Mouse (Mus musculus) midbrain, embryonic 11.5 days (tissue): ENCODE measurements around the gene Tnk1. TPM values are rescaled to one million over a fixed set of nuclear protein-coding genes. Genes with fewer than 3 reads are reported as not detected.

Experiments
- ATAC-seq: fragments of 200-750 bp; cut with Nextera tagmentation; 2 replicates; pipeline ENCODE4 v1.8.0; 2017; ENCODE audit warnings: moderate TSS enrichment, moderate library complexity; ENCODE audit not compliant: low FRiP score
- DNase-seq: peaks from one replicate; pipeline ENCODE4 v3.0.0; 2015; ENCODE audit warnings: low spot score; ENCODE audit errors: missing footprints
- H3K27ac ChIP-seq: fragments of 300-500 bp; sonication (generic); 2 replicates; pipeline ENCODE4 v1.5.1; 2014; ENCODE audit warnings: low read depth, low read length
- H3K27me3 ChIP-seq: fragments of 300-500 bp; sonication (generic); 2 replicates; pipeline ENCODE4 v1.6.1; 2014; ENCODE audit warnings: mild to moderate bottlenecking, low read length, moderate library complexity, mixed read lengths; ENCODE audit not compliant: control insufficient read depth, insufficient read depth
- H3K36me3 ChIP-seq: fragments of 300-500 bp; sonication (generic); 2 replicates; pipeline ENCODE4 v1.6.1; 2014; ENCODE audit warnings: mild to moderate bottlenecking, low read length, moderate library complexity, mixed read lengths; ENCODE audit not compliant: control insufficient read depth, insufficient read depth
- H3K4me1 ChIP-seq: fragments of 300-500 bp; sonication (generic); 2 replicates; pipeline ENCODE4 v1.6.1; 2014; ENCODE audit warnings: low read length; ENCODE audit not compliant: control insufficient read depth, insufficient read depth
- H3K4me2 ChIP-seq: fragments of 300-500 bp; sonication (generic); 2 replicates; pipeline ENCODE4 v1.6.1; 2014; ENCODE audit warnings: mild to moderate bottlenecking, moderate library complexity
- H3K4me3 ChIP-seq: fragments of 300-500 bp; sonication (generic); 2 replicates; pipeline ENCODE4 v1.5.1; 2014; ENCODE audit warnings: low read depth, low read length
- H3K9ac ChIP-seq: fragments of 300-500 bp; sonication (generic); 2 replicates; pipeline ENCODE4 v1.6.1; 2014; ENCODE audit warnings: low read length
- H3K9me3 ChIP-seq: fragments of 300-500 bp; sonication (generic); 2 replicates; pipeline ENCODE4 v1.6.1; 2016; ENCODE audit warnings: low read length; ENCODE audit not compliant: control insufficient read depth
- WGBS: fragments of 180-500 bp; shearing (Covaris S2); extraction: QIAGEN DNeasy Blood & Tissue Kit; methylation state at CpG from one replicate; pipeline ENCODE4 v1.1.7; 2014; 5-methylcytosine and 5-hydroxymethylcytosine counted together
- microRNA-seq: library from miRNA; unstranded; fragments of <30 nt; microRNA quantifications from one replicate; pipeline ENCODE4, GENCODE M21; 2017
- polyA plus RNA-seq: library from polyadenylated mRNA; unstranded; fragments of >200 nt; fragmentation: Nextera tagmentation; extraction: Ambion mirVana; gene quantifications from 2 replicates; pipeline ENCODE4 v1.2.1, GENCODE M21; 2014

The Tnk1 gene
- polyA plus RNA-seq, 1 experiment from 2014 or later = 0.48 TPM

- no peak overlapping the region for H3K27ac ChIP-seq
- H3K27me3 ChIP-seq = peaks cover 51% of the 10 kb centered on the region
- H3K4me2 ChIP-seq = 0 out of 2 replicates have a peak overlapping the region, but pooled peaks have one; percentile 11
- H3K36me3 ChIP-seq = no peaks in the 10 kb centered on the region
- WGBS = 7% methylated on average over 12 of the region's 12 CpGs
- H3K4me1 ChIP-seq = peaks cover 43% of the 10 kb centered on the region
- H3K9me3 ChIP-seq = no peaks in the 10 kb centered on the region
- peak overlapping the region; percentile 44; the same call in 1 of the 2 replicates for H3K4me3 ChIP-seq
- ATAC-seq = no peak
- DNase-seq = peak; percentile 92
- H3K9ac ChIP-seq = no peak overlapping the region
Measured at GRCm38 (mm10) chr11:69804652-69804940, 53.9 kb downstream of the Tnk1 start.

GRCm38 (mm10) chr11:69803786-69804651 is 54.5 kb downstream of the Tnk1 start:
- DNase-seq = peak; percentile 95
- Histone ChIP-seq H3K36me3 (no peaks in the 10 kb centered on the region), H3K4me2 (peak overlapping the region; percentile 92), H3K9ac (peak overlapping the region; percentile 61), H3K4me3 (peak overlapping the region; percentile 44), H3K9me3 (no peaks in the 10 kb centered on the region), H3K4me1 (peaks cover 49% of the 10 kb centered on the region), H3K27ac (no peak overlapping the region), H3K27me3 (peaks cover 51% of the 10 kb centered on the region)
- peak; percentile 49 for ATAC-seq
- WGBS = 1% methylated on average over 60 of the region's 60 CpGs

- Histone ChIP-seq H3K27ac (no peak overlapping the region), H3K9ac (peak overlapping the region; percentile 61), H3K4me2 (peak overlapping the region; percentile 92), H3K9me3 (no peaks in the 10 kb centered on the region), H3K36me3 (no peaks in the 10 kb centered on the region), H3K27me3 (peaks cover 51% of the 10 kb centered on the region), H3K4me3 (peak overlapping the region; percentile 44), H3K4me1 (peaks cover 51% of the 10 kb centered on the region)
- ATAC-seq = no peak
- 1% methylated on average over 12 of the region's 12 CpGs for WGBS
- no peak for DNase-seq
Measured at GRCm38 (mm10) chr11:69803328-69803727, 55.2 kb downstream of the Tnk1 start.

- no peak for ATAC-seq
- no peak overlapping the region for H3K27ac ChIP-seq
- WGBS = under 1% methylated on average over 29 of the region's 33 CpGs
Measured at GRCm38 (mm10) chr11:69802648-69803105, 55.9 kb downstream of the Tnk1 start.

GRCm38 (mm10) chr11:69801379-69801977 is 57.1 kb downstream of the Tnk1 start, which contains the start of gene Fgf11:
TSS of gene Fgf11 (minus strand) at chr11:69801857.
- peak within 1 kb of the TSS; percentile 44 for H3K4me3 ChIP-seq
- peak within 1 kb of the TSS; percentile 92 for H3K4me2 ChIP-seq
- 2% methylated on average over 33 of the region's 33 CpGs for WGBS
- H3K27me3 ChIP-seq = peaks cover 57% of the 10 kb centered on the region
- peak; percentile 89 for DNase-seq
- peak within 1 kb of the TSS; percentile 49 for H3K27ac ChIP-seq
- H3K36me3 ChIP-seq = no peaks in the 10 kb centered on the region
- H3K9me3 ChIP-seq = no peaks in the 10 kb centered on the region
- peaks cover 51% of the 10 kb centered on the region for H3K4me1 ChIP-seq
- H3K9ac ChIP-seq = peak within 1 kb of the TSS; percentile 76
- no peak for ATAC-seq

More at GRCm38 (mm10) chr11:69802648-69803105, 55.9 kb downstream of the Tnk1 start:
- Histone ChIP-seq H3K4me2 (peak overlapping the region; percentile 92), H3K36me3 (no peaks in the 10 kb centered on the region), H3K4me3 (peak overlapping the region; percentile 44), H3K4me1 (peaks cover 51% of the 10 kb centered on the region), H3K9ac (peak overlapping the region; percentile 66), H3K27me3 (peaks cover 51% of the 10 kb centered on the region), H3K9me3 (no peaks in the 10 kb centered on the region)
- peak; percentile 97 for DNase-seq

Small RNA genes lying within 50 kb of the gene (microRNA-seq; reads per million reads assigned to microRNA genes)
- not detected for gene Mir6924

Other genes starting within 250 kb of the Tnk1 start
- not detected in 2 replicates for gene Shbg, start 240.8 kb downstream of the Tnk1 start, polyA plus RNA-seq
- 13.1 and 16.8 TPM in 2 replicates for gene Sat2, start 236.7 kb downstream of the Tnk1 start, polyA plus RNA-seq
- 25.6 and 29.0 TPM in 2 replicates for gene Fxr2, start 225.7 kb downstream of the Tnk1 start, polyA plus RNA-seq
- 0.16 TPM in 1 of 2 replicates, not detected in the other for gene Sox15, start 203.4 kb downstream of the Tnk1 start, polyA plus RNA-seq
- 31.2 and 34.5 TPM in 2 replicates for gene Mpdu1, start 196.1 kb downstream of the Tnk1 start, polyA plus RNA-seq
- 7.0 and 7.9 TPM in 2 replicates for gene Cd68, start 192.6 kb downstream of the Tnk1 start, polyA plus RNA-seq
- gene Eif4a1, start 186.3 kb downstream of the Tnk1 start, polyA plus RNA-seq = 877 and 900 TPM in 2 replicates
- 80.6 and 90.8 TPM in 2 replicates for gene Senp3, start 176.6 kb downstream of the Tnk1 start, polyA plus RNA-seq
- gene Tnfsf13, start 172.9 kb downstream of the Tnk1 start, polyA plus RNA-seq = not detected in 2 replicates
- 2.0 and 2.8 TPM in 2 replicates for gene Tnfsf12, start 162.9 kb downstream of the Tnk1 start, polyA plus RNA-seq
- 0.78 and 1.6 TPM in 2 replicates for gene Tnfsfm13, start 162.6 kb downstream of the Tnk1 start, polyA plus RNA-seq
- 52.4 and 54.1 TPM in 2 replicates for gene Polr2a, start 100.1 kb downstream of the Tnk1 start, polyA plus RNA-seq
- not detected in 2 replicates for gene Slc35g3, start 96.8 kb downstream of the Tnk1 start, polyA plus RNA-seq
- gene Zbtb4, start 92.8 kb downstream of the Tnk1 start, polyA plus RNA-seq = 0.90 and 0.91 TPM in 2 replicates
- 0.67 and 0.79 TPM in 2 replicates for gene Chrnb1, start 62.8 kb downstream of the Tnk1 start, polyA plus RNA-seq
- 1.3 and 1.5 TPM in 2 replicates for gene Fgf11, start 56.9 kb downstream of the Tnk1 start, polyA plus RNA-seq
- gene Tmem102, start 53.1 kb downstream of the Tnk1 start, polyA plus RNA-seq = 0.20 and 0.23 TPM in 2 replicates
- gene Gm39566, start 43.4 kb downstream of the Tnk1 start, polyA plus RNA-seq = not detected in 2 replicates
- not detected in 2 replicates for gene Spem2, start 40.3 kb downstream of the Tnk1 start, polyA plus RNA-seq
- 0.12 TPM in 1 of 2 replicates, not detected in the other for gene Spem1, start 36.5 kb downstream of the Tnk1 start, polyA plus RNA-seq
- gene Nlgn2, start 20.9 kb downstream of the Tnk1 start, polyA plus RNA-seq = 9.9 and 10.3 TPM in 2 replicates
- gene Tmem256, start 20.2 kb downstream of the Tnk1 start, polyA plus RNA-seq = 285 and 287 TPM in 2 replicates
- 61.7 and 65.3 TPM in 2 replicates for gene Plscr3, start 12.4 kb downstream of the Tnk1 start, polyA plus RNA-seq
- not detected in 2 replicates for gene Tmem95, start 19.3 kb upstream of the Tnk1 start, polyA plus RNA-seq
- gene Kctd11, start 22.7 kb upstream of the Tnk1 start, polyA plus RNA-seq = 3.1 and 3.9 TPM in 2 replicates
- 0.36 and 0.59 TPM in 2 replicates for gene Acap1, start 36.8 kb upstream of the Tnk1 start, polyA plus RNA-seq
- 15.3 and 17.8 TPM in 2 replicates for gene 2810408A11Rik, start 42.3 kb upstream of the Tnk1 start, polyA plus RNA-seq
- gene Neurl4, start 42.3 kb upstream of the Tnk1 start, polyA plus RNA-seq = 15.6 and 16.3 TPM in 2 replicates
- 92.2 and 95.8 TPM in 2 replicates for gene Gps2, start 55.2 kb upstream of the Tnk1 start, polyA plus RNA-seq
- 1,778 and 1,800 TPM in 2 replicates for gene Eif5a, start 63.2 kb upstream of the Tnk1 start, polyA plus RNA-seq
- 3.2 and 5.1 TPM in 2 replicates for gene Ybx2, start 77.1 kb upstream of the Tnk1 start, polyA plus RNA-seq
- 6.3 and 7.8 TPM in 2 replicates for gene Slc2a4, start 89.5 kb upstream of the Tnk1 start, polyA plus RNA-seq
- 2.3 and 2.7 TPM in 2 replicates for gene Cldn7, start 106.0 kb upstream of the Tnk1 start, polyA plus RNA-seq
- 20.7 and 22.6 TPM in 2 replicates for gene Ctdnep1, start 122.4 kb upstream of the Tnk1 start, polyA plus RNA-seq
- gene Elp5, start 123.8 kb upstream of the Tnk1 start, polyA plus RNA-seq = 150 and 151 TPM in 2 replicates
- gene Gabarap, start 132.4 kb upstream of the Tnk1 start, polyA plus RNA-seq = 566 and 590 TPM in 2 replicates
- gene Phf23, start 137.0 kb upstream of the Tnk1 start, polyA plus RNA-seq = 51.5 and 53.4 TPM in 2 replicates
- gene Dvl2, start 141.9 kb upstream of the Tnk1 start, polyA plus RNA-seq = 29.0 and 30.0 TPM in 2 replicates
- 46.5 and 47.8 TPM in 2 replicates for gene Acadvl, start 156.7 kb upstream of the Tnk1 start, polyA plus RNA-seq
- gene Dlg4, start 158.2 kb upstream of the Tnk1 start, polyA plus RNA-seq = 11.2 and 15.2 TPM in 2 replicates
- 0.23 and 0.51 TPM in 2 replicates for gene Asgr1, start 195.4 kb upstream of the Tnk1 start, polyA plus RNA-seq
- not detected in 2 replicates for gene Asgr2, start 233.9 kb upstream of the Tnk1 start, polyA plus RNA-seq